Comparison of ENCODE assay signal across 8 mouse cellular contexts in the genomic region with DNA sequence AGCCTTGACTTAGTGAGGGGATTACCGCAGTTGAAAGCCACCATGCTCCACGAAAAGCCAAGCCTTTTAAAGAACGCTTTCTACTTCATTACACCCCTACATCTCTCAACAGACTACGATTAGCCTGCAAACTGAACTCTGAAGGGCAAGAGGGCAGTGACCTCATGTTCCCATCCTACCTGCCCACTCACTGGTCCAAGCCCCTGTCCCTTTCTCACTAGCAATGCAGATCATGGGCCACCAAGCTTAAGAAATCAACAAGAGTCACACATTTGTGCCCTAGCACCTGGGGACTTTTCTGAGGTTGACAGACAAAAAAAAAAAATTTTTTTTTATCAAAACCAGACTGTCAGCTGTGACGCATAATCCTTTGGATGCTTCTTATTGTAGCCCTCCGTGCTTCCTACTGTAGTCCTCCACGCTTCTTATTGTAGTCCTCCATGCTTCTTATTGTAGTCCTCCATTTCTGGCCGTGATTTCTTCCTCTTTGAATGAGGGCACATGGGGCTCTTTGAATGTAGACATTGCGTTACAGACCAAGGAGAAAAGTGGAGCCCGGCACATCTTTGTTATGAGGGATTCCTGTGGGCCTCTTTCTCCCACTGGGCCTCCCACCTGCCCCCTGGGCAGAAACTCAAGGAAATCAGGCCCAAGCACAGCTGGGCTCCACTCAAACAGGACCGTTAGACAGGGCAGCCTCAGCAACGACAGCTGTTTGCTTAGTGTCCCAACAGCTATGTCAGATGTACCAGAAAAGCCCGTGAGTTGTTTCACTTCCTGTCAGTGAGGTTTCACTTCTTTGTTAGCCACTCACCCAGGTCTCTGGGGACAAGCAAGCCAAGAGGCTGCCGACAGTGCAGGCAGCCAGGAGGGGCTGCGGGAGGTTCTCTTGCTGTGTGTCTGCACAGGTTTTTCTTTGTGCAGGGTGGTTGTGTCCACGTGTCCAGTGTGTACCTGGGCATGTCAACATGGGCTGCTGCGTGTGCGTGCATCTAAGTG. TPM values are rescaled to one million over a fixed set of nuclear protein-coding genes. Genes with fewer than 3 reads are reported as not detected.
DNase-seq lines count a peak whose midpoint lies in the region; ATAC-seq and TF ChIP-seq lines count a peak whose summit lies in the region.
"Had no signal": no experiment of that assay in that cellular context is flagged by ENCODE, and none has a peak within 500 bp of the region (broad histone marks: within the 10 kb centered on the region; RNA-seq: fewer than 3 reads in every experiment).

No protein-coding gene starts in this region.

- no peak overlapping the region for H3K27ac ChIP-seq in midbrain, postnatal 0 days (ENCODE audit: low read depth, low read length)
- no peak overlapping the region for H3K27ac ChIP-seq in midbrain, embryonic 11.5 days (ENCODE audit: low read depth, low read length)
- 0 out of 2 replicates have a peak overlapping the region, but pooled peaks have one; percentile 17 for H3K27ac ChIP-seq in embryonic facial prominence, embryonic 12.5 days
- peak overlapping the region; percentile 46; the same call in 1 of the 2 replicates for H3K27ac ChIP-seq in liver, embryonic 15.5 days (replicated peaks)
- peak overlapping the region; percentile 98 for H3K27ac ChIP-seq in spleen, adult 2 months (ENCODE audit: insufficient read depth, low read length)
- no peak overlapping the region for H3K27ac ChIP-seq in left cerebral cortex, adult 2 months
- H3K27ac ChIP-seq: lung, embryonic 15.5 days had no signal

- no peaks in the 10 kb centered on the region for H3K36me3 ChIP-seq in midbrain, postnatal 0 days (ENCODE audit: insufficient read depth, low read length)
- no peaks in the 10 kb centered on the region for H3K36me3 ChIP-seq in midbrain, embryonic 11.5 days (ENCODE audit: control insufficient read depth, insufficient read depth, low read length)
- no peaks in the 10 kb centered on the region for H3K36me3 ChIP-seq in embryonic facial prominence, embryonic 12.5 days
- H3K36me3 ChIP-seq in liver, embryonic 15.5 days (replicated peaks): no peaks in the 10 kb centered on the region
- no peaks in the 10 kb centered on the region for H3K36me3 ChIP-seq in spleen, adult 2 months (ENCODE audit: control insufficient read depth, insufficient read depth, low read length)
- H3K36me3 ChIP-seq: lung, embryonic 15.5 days had no signal

- no peaks in the 10 kb centered on the region for H3K27me3 ChIP-seq in midbrain, postnatal 0 days (ENCODE audit: insufficient read depth, low read length)
- H3K27me3 ChIP-seq in midbrain, embryonic 11.5 days (ENCODE audit: control insufficient read depth, insufficient read depth, low read length): no peaks in the 10 kb centered on the region
- H3K27me3 ChIP-seq in embryonic facial prominence, embryonic 12.5 days: no peaks in the 10 kb centered on the region
- H3K27me3 ChIP-seq in liver, embryonic 15.5 days: no peaks in the 10 kb centered on the region
- no peaks in the 10 kb centered on the region for H3K27me3 ChIP-seq in spleen, adult 2 months (ENCODE audit: control insufficient read depth, insufficient read depth, low read length)
- H3K27me3 ChIP-seq: lung, embryonic 15.5 days had no signal

- WGBS in midbrain, postnatal 0 days: 55% methylated on average over 18 of the region's 18 CpGs
- 68% methylated on average over 18 of the region's 18 CpGs for WGBS in midbrain, embryonic 11.5 days
- 58% methylated on average over 18 of the region's 18 CpGs for WGBS in embryonic facial prominence, embryonic 12.5 days
- 59% methylated on average over 18 of the region's 18 CpGs for WGBS in liver, embryonic 15.5 days (ENCODE audit: insufficient replicate concordance)
- 21% methylated on average over 18 of the region's 18 CpGs for WGBS in spleen, adult 2 months

- intact Hi-C loops in left cerebral cortex, adult 2 months (cut with DNase I): no loop called here

- no peak for ATAC-seq in midbrain, postnatal 0 days (ENCODE audit: low FRiP score)
- no peak for ATAC-seq in midbrain, embryonic 11.5 days (ENCODE audit: low FRiP score)
- ATAC-seq in embryonic facial prominence, embryonic 12.5 days (ENCODE audit: insufficient number of reproducible peaks, insufficient read depth, low FRiP score, low TSS enrichment): no peak
- 0 out of 2 replicates have a peak, but pooled peaks have one; percentile 38 for ATAC-seq in liver, embryonic 15.5 days (ENCODE audit: insufficient read depth)

- no peaks in the 10 kb centered on the region for H3K9me3 ChIP-seq in midbrain, postnatal 0 days (ENCODE audit: low read length)
- no peaks in the 10 kb centered on the region for H3K9me3 ChIP-seq in midbrain, embryonic 11.5 days (ENCODE audit: control insufficient read depth, low read length)
- no peaks in the 10 kb centered on the region for H3K9me3 ChIP-seq in embryonic facial prominence, embryonic 12.5 days
- no peaks in the 10 kb centered on the region for H3K9me3 ChIP-seq in liver, embryonic 15.5 days (replicated peaks)
- H3K9me3 ChIP-seq: lung, embryonic 15.5 days had no signal

- H3K4me1 ChIP-seq in midbrain, postnatal 0 days (ENCODE audit: insufficient read depth, low read length): no peaks in the 10 kb centered on the region
- H3K4me1 ChIP-seq in midbrain, embryonic 11.5 days (ENCODE audit: control insufficient read depth, insufficient read depth, low read length): no peaks in the 10 kb centered on the region
- H3K4me1 ChIP-seq in embryonic facial prominence, embryonic 12.5 days: peaks cover 6% of the 10 kb centered on the region; the same call in 1 of the 2 replicates
- H3K4me1 ChIP-seq in liver, embryonic 15.5 days (replicated peaks): peaks cover 20% of the 10 kb centered on the region
- peaks cover 14% of the 10 kb centered on the region; the same call in 1 of the 2 replicates for H3K4me1 ChIP-seq in spleen, adult 2 months (ENCODE audit: control insufficient read depth, insufficient read depth, insufficient read length)
- H3K4me1 ChIP-seq: lung, embryonic 15.5 days had no signal

- H3K4me2 ChIP-seq in midbrain, postnatal 0 days (ENCODE audit: low read depth, low read length, poor library complexity, severe bottlenecking): no peak overlapping the region
- no peak overlapping the region for H3K4me2 ChIP-seq in midbrain, embryonic 11.5 days
- no peak overlapping the region for H3K4me2 ChIP-seq in embryonic facial prominence, embryonic 12.5 days (replicated peaks)
- peak overlapping the region; percentile 34 for H3K4me2 ChIP-seq in liver, embryonic 15.5 days
- H3K4me2 ChIP-seq: lung, embryonic 15.5 days had no signal

- H3K9ac ChIP-seq in midbrain, postnatal 0 days (replicated peaks; ENCODE audit: low read length, poor library complexity, severe bottlenecking): no peak overlapping the region
- no peak overlapping the region for H3K9ac ChIP-seq in midbrain, embryonic 11.5 days (ENCODE audit: low read length)
- no peak overlapping the region for H3K9ac ChIP-seq in embryonic facial prominence, embryonic 12.5 days
- H3K9ac ChIP-seq in liver, embryonic 15.5 days: no peak overlapping the region
- H3K9ac ChIP-seq: lung, embryonic 15.5 days had no signal

- TF ChIP-seq POLR2A in spleen, adult 2 months (IDR thresholded peaks at IDR 0.05; ENCODE audit: low read depth, low read length): peak; percentile 24; the same call in 1 of the 2 replicates

- H3K4me3 ChIP-seq in midbrain, postnatal 0 days (ENCODE audit: low read depth, low read length): no peak overlapping the region
- no peak overlapping the region for H3K4me3 ChIP-seq in midbrain, embryonic 11.5 days (ENCODE audit: low read depth, low read length)
- H3K4me3 ChIP-seq in embryonic facial prominence, embryonic 12.5 days: no peak overlapping the region
- no peak overlapping the region for H3K4me3 ChIP-seq in liver, embryonic 15.5 days (replicated peaks)
- H3K4me3 ChIP-seq in spleen, adult 2 months (ENCODE audit: extremely low read depth, insufficient read depth, insufficient read length): peak overlapping the region; percentile 23; the same call in 1 of the 2 replicates
- no peak overlapping the region for H3K4me3 ChIP-seq in left cerebral cortex, adult 2 months
- H3K4me3 ChIP-seq: lung, embryonic 15.5 days had no signal

- no peak for TF ChIP-seq CTCF in midbrain, postnatal 0 days (IDR thresholded peaks at IDR 0.05)
- no peak for TF ChIP-seq CTCF in spleen, adult 2 months (IDR thresholded peaks at IDR 0.05; ENCODE audit: extremely low read depth, insufficient read depth, insufficient read length, insufficient replicate concordance)
- TF ChIP-seq CTCF in left cerebral cortex, adult 2 months (IDR thresholded peaks at IDR 0.05): no peak

- peak; percentile 21 for DNase-seq in midbrain, postnatal 0 days (ENCODE audit: low spot score)
- no peak for DNase-seq in midbrain, embryonic 11.5 days (ENCODE audit: low spot score, missing footprints)
- DNase-seq in spleen, adult 2 months (ENCODE audit: low read depth in 1 of 2, low spot score in 2 of 2): peak; percentile 84 to 94
- no peak for DNase-seq in left cerebral cortex, adult 2 months (ENCODE audit: extremely low spot score in 1 of 2, low spot score in 2 of 2)
- no peak for DNase-seq in ovary, adult 18-20 months (ENCODE audit: low spot score)

RNA-seq across cellular contexts. Expression of gene Hdhd5, which starts 36.1 kb away (rescaled TPM):
- total RNA-seq in midbrain, postnatal 0 days (2014; rRNA removed): 35.2 and 39.3 TPM in 2 replicates
- polyA plus RNA-seq in midbrain, postnatal 0 days (2015; fragmentation: Nextera tagmentation; extraction: Ambion mirVana): 14.0 and 16.6 TPM in 2 replicates
- 12.4 and 15.0 TPM in 2 replicates for polyA plus RNA-seq in midbrain, embryonic 11.5 days (2014; fragmentation: Nextera tagmentation; extraction: Ambion mirVana)
- polyA plus RNA-seq in embryonic facial prominence, embryonic 12.5 days (2016; fragmentation: Nextera tagmentation; extraction: Ambion mirVana): 19.4 and 22.9 TPM in 2 replicates
- 9.9 and 11.6 TPM in 2 replicates for polyA plus RNA-seq in liver, embryonic 15.5 days (2015; fragmentation: Nextera tagmentation; extraction: Ambion mirVana)
- 25.2 and 25.3 TPM in 2 replicates for polyA plus RNA-seq in spleen, adult 2 months (2012; rRNA removed)
- total RNA-seq in left cerebral cortex, adult 2 months (2021): 10 to 100 TPM; 35.2 to 41.0 TPM

Comparison
In these comparisons a context has a peak if more than half of its experiments do, and no peak if none do; other contexts are left out.
1. DNase-seq: peak in midbrain, postnatal 0 days (single experiment) and spleen, adult 2 months (2 of 2); none in midbrain, embryonic 11.5 days (single experiment), left cerebral cortex, adult 2 months (0 of 2) and ovary, adult 18-20 months (single experiment).
2. H3K27ac ChIP-seq: peak in embryonic facial prominence, embryonic 12.5 days (single experiment), liver, embryonic 15.5 days (single experiment) and spleen, adult 2 months (single experiment); none in midbrain, postnatal 0 days (single experiment), midbrain, embryonic 11.5 days (single experiment) and left cerebral cortex, adult 2 months (single experiment).